Mouse (Mus musculus) MEL (cell line): ENCODE results near the gene Pbp2. TPM values are rescaled to one million over a fixed set of nuclear protein-coding genes. Genes with fewer than 3 reads are reported as not detected.
A peak's percentile ranks its signal among the peaks of the same experiment; 100 is the strongest.

Experiments used
- DNase-seq: peaks from one replicate; pipeline ENCODE4 v3.0.0; 2011; ENCODE audit warnings: low read depth, low spot score
- H3K27ac ChIP-seq: 2 replicates; pipeline ENCODE4 v1.5.1; 2012; ENCODE audit warnings: low read depth, mild to moderate bottlenecking, control low read depth, low read length, moderate library complexity; ENCODE audit not compliant: control insufficient read depth
- H3K27me3 ChIP-seq, 2 experiments: fragments of 150-350 bp in 1 of 2; sonication (generic) in 1 of 2; 2 replicates each; pipeline ENCODE4 v1.6.1; 2012; ENCODE audit warnings: low read length in 2 of 2, mild to moderate bottlenecking in 2 of 2, improper control_type of control experiment in 1 of 2, moderate library complexity in 1 of 2; ENCODE audit not compliant: insufficient read depth in 2 of 2, control insufficient read depth in 1 of 2
- H3K36me3 ChIP-seq, 2 experiments: 2 replicates each; pipeline ENCODE4 v1.6.1; 2012 to 2014; ENCODE audit warnings: low read length in 2 of 2, improper control_type of control experiment in 1 of 2, inconsistent platforms in 1 of 2, mild to moderate bottlenecking in 1 of 2; ENCODE audit not compliant: insufficient read depth in 2 of 2, control insufficient read depth in 1 of 2
- H3K4me1 ChIP-seq, 2 experiments: fragments of 150-350 bp in 1 of 2; sonication (generic) in 1 of 2; 2 replicates each; pipeline ENCODE4 v1.6.1; 2012; ENCODE audit warnings: low read length in 2 of 2, improper control_type of control experiment in 1 of 2, mild to moderate bottlenecking in 1 of 2; ENCODE audit not compliant: insufficient read depth in 2 of 2, control insufficient read depth in 1 of 2
- H3K4me3 ChIP-seq, 2 experiments: fragments of 150-350 bp in 1 of 2; sonication (generic) in 1 of 2; 2 replicates each; pipeline ENCODE4 v1.5.1; 2012; ENCODE audit warnings: low read depth in 2 of 2, low read length in 2 of 2, mild to moderate bottlenecking in 2 of 2, moderate library complexity in 2 of 2, control low read depth in 1 of 2, improper control_type of control experiment in 1 of 2; ENCODE audit not compliant: control insufficient read depth in 1 of 2, insufficient read depth in 1 of 2
- H3K79me2 ChIP-seq: 2 replicates; pipeline ENCODE4 v1.6.1; 2012; ENCODE audit warnings: mild to moderate bottlenecking, low read length, moderate library complexity; ENCODE audit not compliant: control insufficient read depth, poor library complexity, insufficient read depth
- H3K9ac ChIP-seq: 2 replicates; pipeline ENCODE4 v1.6.1; 2012; ENCODE audit warnings: low read depth, mild to moderate bottlenecking, control low read depth, low read length, moderate library complexity; ENCODE audit not compliant: control insufficient read depth, poor library complexity, severe bottlenecking
- H3K9me3 ChIP-seq: fragments of 150-350 bp; sonication (generic); replicated peaks from 2 replicates; pipeline ENCODE4 v1.6.1; 2012; ENCODE audit warnings: mild to moderate bottlenecking, low read length, improper control_type of control experiment, moderate library complexity; ENCODE audit not compliant: insufficient read depth
- CHD1 ChIP-seq: IDR thresholded peaks from 2 replicates; pipeline ENCODE4 v1.6.1; 2012; ENCODE audit warnings: low read depth, mild to moderate bottlenecking, inconsistent platforms, low read length, improper control_type of control experiment
- CTCF ChIP-seq, 3 experiments: IDR thresholded peaks in 2 of 3; conservative IDR thresholded peaks in 1 of 3; 2 replicates each; pipeline ENCODE4 v1.5.1; 2011 to 2012; ENCODE audit warnings: low read length in 3 of 3, low read depth in 2 of 3, mild to moderate bottlenecking in 2 of 3, improper control_type of control experiment in 1 of 3, inconsistent platforms in 1 of 3, mixed read lengths in 1 of 3, moderate library complexity in 1 of 3; ENCODE audit not compliant: control insufficient read depth in 1 of 3, insufficient read depth in 1 of 3, poor library complexity in 1 of 3, severe bottlenecking in 1 of 3
- E2F4 ChIP-seq: IDR thresholded peaks from 2 replicates; pipeline ENCODE4 v1.6.1; 2011; ENCODE audit warnings: low read depth, low read length, improper control_type of control experiment, borderline replicate concordance
- EP300 ChIP-seq, 2 experiments: IDR thresholded peaks; 2 replicates each; pipeline ENCODE4 v1.6.1; 2011; ENCODE audit warnings: improper control_type of control experiment in 2 of 2, low read length in 2 of 2, low read depth in 1 of 2, mild to moderate bottlenecking in 1 of 2
- GABPA ChIP-seq: IDR thresholded peaks from 2 replicates; pipeline ENCODE4 v1.6.1; 2012; ENCODE audit warnings: low read depth, mild to moderate bottlenecking, inconsistent platforms, low read length, improper control_type of control experiment, moderate library complexity
- JUND ChIP-seq: IDR thresholded peaks from 2 replicates; pipeline ENCODE4 v1.6.1; 2011; ENCODE audit warnings: low read depth, mild to moderate bottlenecking, improper control_type of control experiment, low read length
- KAT2A ChIP-seq: conservative IDR thresholded peaks from 2 replicates; pipeline ENCODE4 v1.6.1; 2012; ENCODE audit warnings: low read depth, low read length, improper control_type of control experiment, inconsistent platforms
- MEF2A ChIP-seq: IDR thresholded peaks from 2 replicates; pipeline ENCODE4 v1.6.1; 2014; ENCODE audit warnings: low read depth, mild to moderate bottlenecking, inconsistent platforms, low read length, improper control_type of control experiment; ENCODE audit not compliant: poor library complexity, insufficient replicate concordance, severe bottlenecking; ENCODE audit errors: extremely low read depth
- NRF1 ChIP-seq: IDR thresholded peaks from 2 replicates; pipeline ENCODE4 v1.6.1; 2014; ENCODE audit warnings: low read depth, mild to moderate bottlenecking, inconsistent platforms, low read length, improper control_type of control experiment, moderate library complexity; ENCODE audit not compliant: poor library complexity, insufficient read depth, severe bottlenecking
- POLR2AphosphoS5 ChIP-seq: IDR thresholded peaks from 2 replicates; pipeline ENCODE4 v1.6.1; 2012; ENCODE audit warnings: low read depth, borderline replicate concordance, mild to moderate bottlenecking, inconsistent platforms, low read length, moderate library complexity, mixed read lengths
- RAD21 ChIP-seq: IDR thresholded peaks from 2 replicates; pipeline ENCODE4 v1.6.1; 2011; ENCODE audit warnings: mild to moderate bottlenecking, low read depth, low read length, improper control_type of control experiment
- SMC3 ChIP-seq: IDR thresholded peaks from 2 replicates; pipeline ENCODE4 v1.6.1; 2011; ENCODE audit warnings: low read depth, low read length, improper control_type of control experiment
- USF1 ChIP-seq: IDR thresholded peaks from 2 replicates; pipeline ENCODE4 v1.6.1; 2014; ENCODE audit warnings: low read depth, mild to moderate bottlenecking, inconsistent platforms, low read length, improper control_type of control experiment, moderate library complexity
- USF2 ChIP-seq, 2 experiments: IDR thresholded peaks; 2 replicates each; pipeline ENCODE4 v1.6.1; 2011 to 2012; ENCODE audit warnings: improper control_type of control experiment in 2 of 2, low read length in 2 of 2, borderline replicate concordance in 1 of 2, inconsistent platforms in 1 of 2, low read depth in 1 of 2, mild to moderate bottlenecking in 1 of 2; ENCODE audit not compliant: insufficient read depth in 1 of 2
- ZC3H11A ChIP-seq: IDR thresholded peaks from 2 replicates; pipeline ENCODE4 v1.6.1; 2012; ENCODE audit warnings: low read depth, mild to moderate bottlenecking, inconsistent platforms, low read length, improper control_type of control experiment
- ZMIZ1 ChIP-seq: IDR thresholded peaks from 2 replicates; pipeline ENCODE4 v1.6.1; 2012; ENCODE audit warnings: low read depth, mild to moderate bottlenecking, inconsistent platforms, low read length, improper control_type of control experiment, moderate library complexity
- polyA plus RNA-seq, 2 experiments: library from polyadenylated mRNA; stranded (reverse) in 1 of 2; unstranded in 1 of 2; fragments of >175 nt in 1 of 2; fragments of >200 nt in 1 of 2; gene quantifications; 2 replicates each; pipeline versions ENCODE4 v1.2.1 to v1.2.4; 2012; ENCODE audit warnings: low replicate concordance in 2 of 2, low read depth in 1 of 2; ENCODE audit not compliant: insufficient read length in 2 of 2, insufficient read depth in 1 of 2, missing spikeins in 1 of 2
- total RNA-seq: library from RNA; depleted of rRNA; stranded (reverse); fragments of 300-350 nt; gene quantifications from 2 replicates; pipeline ENCODE4 v1.2.3, GENCODE M21; 2012

The Pbp2 gene
- total and polyA plus RNA-seq, 3 experiments: not detected

GRCm38 (mm10) chr6:135264136-135264535, 46.1 kb downstream of the Pbp2 start:
- H3K36me3 ChIP-seq: no peaks in the 10 kb centered on the region

DNA sequence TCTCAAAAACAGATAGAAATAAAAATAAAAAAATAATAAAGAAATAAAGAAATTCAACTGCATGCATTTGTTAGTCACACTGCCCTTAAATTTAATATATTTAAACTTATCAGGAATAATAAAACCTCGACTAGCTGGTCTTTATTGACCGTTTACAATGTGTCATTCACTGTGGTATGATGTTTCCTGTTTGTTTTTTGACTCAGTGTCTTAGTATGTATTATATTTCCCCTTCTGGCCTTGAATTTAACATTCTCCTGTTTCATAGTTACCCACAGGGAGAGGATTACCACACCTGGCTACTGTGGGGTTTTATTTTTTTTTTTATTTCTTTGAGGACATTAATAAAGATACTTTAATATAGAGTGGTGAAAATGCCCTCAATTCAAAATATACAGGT, 47.6 kb downstream of the Pbp2 start:
- no peak overlapping the region for H3K27ac ChIP-seq
- no peak overlapping the region for H3K9ac ChIP-seq
- no peaks in the 10 kb centered on the region for H3K4me1 ChIP-seq
- H3K36me3 ChIP-seq: no peaks in the 10 kb centered on the region
- TF ChIP-seq EP300 (IDR thresholded peaks at IDR 0.05; ENCODE audit: low read depth in 1 of 2, low read length in 2 of 2) (no peak), CHD1 (no peak), POLR2AphosphoS5 (no peak), NRF1 (no peak), USF2 (IDR thresholded peaks at IDR 0.05; ENCODE audit: borderline replicate concordance in 1 of 2, insufficient read depth in 1 of 2, low read depth in 1 of 2, low read length in 2 of 2) (no peak), ZC3H11A (no peak), ZMIZ1 (no peak)
- no peaks in the 10 kb centered on the region for H3K27me3 ChIP-seq
- DNase-seq: no peak
- no peak overlapping the region for H3K4me3 ChIP-seq
- no peaks in the 10 kb centered on the region for H3K79me2 ChIP-seq
- H3K9me3 ChIP-seq: no peaks in the 10 kb centered on the region

More at GRCm38 (mm10) chr6:135264136-135264535, 46.1 kb downstream of the Pbp2 start:
- peak; percentile 32; the same call in 1 of the 2 replicates for TF ChIP-seq SMC3
- TF ChIP-seq KAT2A: no peak
- peak; percentile 9 to 51 (median 27); a peak in 4 of 6 replicates for TF ChIP-seq CTCF (IDR thresholded peaks at IDR 0.05 in 2 of 3, conservative IDR thresholded peaks at IDR 0.05 in 1 of 3; ENCODE audit: control insufficient read depth in 1 of 3, insufficient read depth in 1 of 3, low read depth in 2 of 3, low read length in 3 of 3, poor library complexity in 1 of 3, severe bottlenecking in 1 of 3)
- no peak for TF ChIP-seq JUND
- TF ChIP-seq MEF2A: no peak
- TF ChIP-seq RAD21: peak; percentile 4
- H3K9ac ChIP-seq: no peak overlapping the region
- peak; percentile 27 for DNase-seq
- no peaks in the 10 kb centered on the region for H3K27me3 ChIP-seq
- no peak overlapping the region for H3K27ac ChIP-seq
- H3K4me1 ChIP-seq: no peaks in the 10 kb centered on the region
- no peaks in the 10 kb centered on the region for H3K9me3 ChIP-seq
- no peaks in the 10 kb centered on the region for H3K79me2 ChIP-seq
- no peak overlapping the region for H3K4me3 ChIP-seq

GRCm38 (mm10) chr6:135261124-135261523, 49.1 kb downstream of the Pbp2 start:
- Histone ChIP-seq H3K4me3 (no peak overlapping the region), H3K9ac (no peak overlapping the region), H3K79me2 (no peaks in the 10 kb centered on the region), H3K27me3 (no peaks in the 10 kb centered on the region), H3K9me3 (no peaks in the 10 kb centered on the region), H3K4me1 (no peaks in the 10 kb centered on the region), H3K27ac (no peak overlapping the region), H3K36me3 (no peaks in the 10 kb centered on the region)
- TF ChIP-seq USF1 (no peak), GABPA (no peak), E2F4 (no peak), RAD21 (no peak)
- DNase-seq: no peak
